Mouse (Mus musculus): ENCODE measurements at regions not wholly inside any gene's neighbourhood (a gene's known extent, or its start where the extent isn't known, plus 50 kb on each side); places are given as distances from the start of the nearest gene placed in this dataset.
"Not testable (repeated sequence)": the region's sequence is repeated elsewhere in the genome, so short reads cannot be mapped to it uniquely, and the experiment has no call there.

- no peaks in the 10 kb centered on the region for H3K9me3 ChIP-seq (replicated peaks; ENCODE audit: control insufficient read depth, low read length)
- DNase-seq (ENCODE audit: low spot score), result peak; percentile 63
- H3K4me2 ChIP-seq (ENCODE audit: low read depth, low read length), result peak overlapping the region; percentile 45
- no peaks in the 10 kb centered on the region for H3K4me1 ChIP-seq (ENCODE audit: control insufficient read depth, insufficient read depth)
- H3K4me3 ChIP-seq (ENCODE audit: low read depth, low read length), result no peak overlapping the region
- no peak overlapping the region for H3K27ac ChIP-seq (ENCODE audit: low read depth)
- H3K36me3 ChIP-seq (replicated peaks; ENCODE audit: control insufficient read depth, insufficient read depth, low read length), result no peaks in the 10 kb centered on the region
- ATAC-seq (ENCODE audit: insufficient read depth, low read depth), result no peak
- H3K27me3 ChIP-seq (ENCODE audit: control insufficient read depth, insufficient read depth, low read length), result no peaks in the 10 kb centered on the region
- TF ChIP-seq CTCF (IDR thresholded peaks at IDR 0.05; ENCODE audit: low read depth) (peak; percentile 63), EP300 (IDR thresholded peaks at IDR 0.05; ENCODE audit: low read depth) (no peak)
- no peak overlapping the region for H3K9ac ChIP-seq (replicated peaks; ENCODE audit: low read depth, low read length)
- 17% methylated on average over 13 of the region's 13 CpGs for WGBS
Measured at GRCm38 (mm10) chrX:93069569-93070289, 216.5 kb upstream of the Arx start.

- H3K4me1 ChIP-seq (ENCODE audit: control insufficient read depth, insufficient read depth), result no peaks in the 10 kb centered on the region
- no peak for DNase-seq (ENCODE audit: low spot score)
- WGBS, result 61% methylated on average over 5 of the region's 5 CpGs
- no peak for TF ChIP-seq EP300 (IDR thresholded peaks at IDR 0.05; ENCODE audit: low read depth)
- no peak for TF ChIP-seq CTCF (IDR thresholded peaks at IDR 0.05; ENCODE audit: low read depth)
- no peaks in the 10 kb centered on the region for H3K9me3 ChIP-seq (replicated peaks; ENCODE audit: control insufficient read depth, low read length)
- H3K36me3 ChIP-seq (replicated peaks; ENCODE audit: control insufficient read depth, insufficient read depth, low read length), result no peaks in the 10 kb centered on the region
- H3K27me3 ChIP-seq (ENCODE audit: control insufficient read depth, insufficient read depth, low read length), result no peaks in the 10 kb centered on the region
- H3K27ac ChIP-seq (ENCODE audit: low read depth), result no peak overlapping the region
- H3K4me3 ChIP-seq (ENCODE audit: low read depth, low read length), result no peak overlapping the region
- no peak for ATAC-seq (ENCODE audit: insufficient read depth, low read depth)
- no peak overlapping the region for H3K4me2 ChIP-seq (ENCODE audit: low read depth, low read length)
- H3K9ac ChIP-seq (replicated peaks; ENCODE audit: low read depth, low read length), result no peak overlapping the region
Measured at GRCm38 (mm10) chrX:93070290-93070611, 216.0 kb upstream of the Arx start.

DNA sequence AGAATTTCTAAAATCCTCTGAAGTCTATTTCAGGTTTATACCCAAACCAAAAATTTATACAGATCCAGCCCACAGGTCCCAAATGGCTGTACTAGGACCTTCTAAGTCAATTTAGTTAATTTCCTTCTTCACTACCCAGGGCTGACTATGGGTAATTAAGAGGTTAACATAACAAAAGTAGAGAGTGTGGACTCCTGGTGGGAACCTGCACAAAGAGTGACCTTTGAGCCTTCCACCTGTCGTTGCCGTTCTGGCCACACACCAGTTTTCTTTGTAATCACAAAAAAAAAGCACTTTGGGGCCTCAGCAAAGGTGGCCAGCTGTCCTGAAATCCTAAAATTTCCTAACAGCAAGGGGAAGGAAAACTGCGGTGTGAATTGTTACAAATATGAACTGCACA is 197.3 kb upstream of the Arx start:
- Histone ChIP-seq H3K9ac (replicated peaks; ENCODE audit: low read depth, low read length) (no peak overlapping the region), H3K9me3 (replicated peaks; ENCODE audit: control insufficient read depth, low read length) (no peaks in the 10 kb centered on the region), H3K4me1 (ENCODE audit: control insufficient read depth, insufficient read depth) (no peaks in the 10 kb centered on the region), H3K36me3 (replicated peaks; ENCODE audit: control insufficient read depth, insufficient read depth, low read length) (no peaks in the 10 kb centered on the region), H3K27me3 (ENCODE audit: control insufficient read depth, insufficient read depth, low read length) (no peaks in the 10 kb centered on the region), H3K4me2 (ENCODE audit: low read depth, low read length) (no peak overlapping the region), H3K27ac (ENCODE audit: low read depth) (no peak overlapping the region), H3K4me3 (ENCODE audit: low read depth, low read length) (no peak overlapping the region)
- DNase-seq (ENCODE audit: low spot score), result no peak
- no peak for TF ChIP-seq EP300 (IDR thresholded peaks at IDR 0.05; ENCODE audit: low read depth)
- TF ChIP-seq CTCF (IDR thresholded peaks at IDR 0.05; ENCODE audit: low read depth), result no peak
- ATAC-seq (ENCODE audit: insufficient read depth, low read depth), result no peak
- 51% methylated on average over 3 of the region's 3 CpGs for WGBS

DNA sequence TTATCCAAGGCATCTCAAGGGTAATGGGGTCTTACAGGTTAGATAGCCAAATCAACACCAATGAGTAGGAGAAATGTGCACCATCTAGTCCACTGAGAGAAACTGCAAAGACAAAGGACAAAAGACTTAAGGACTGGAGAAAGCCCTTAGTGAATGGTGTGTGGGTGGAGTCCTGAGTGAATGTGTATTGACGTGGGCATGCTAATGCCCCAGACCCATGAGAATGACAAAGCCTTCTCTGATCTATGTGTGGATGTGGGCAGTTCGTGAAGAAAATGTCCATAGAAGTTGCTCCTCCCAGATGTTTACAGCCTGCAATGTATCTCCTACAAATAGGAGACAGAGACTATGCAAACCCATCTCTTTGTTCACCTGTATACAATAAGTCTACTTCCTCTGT is 188.7 kb upstream of the Arx start:
- Histone ChIP-seq H3K4me2 (ENCODE audit: low read depth, low read length) (no peak overlapping the region), H3K4me3 (ENCODE audit: low read depth, low read length) (no peak overlapping the region), H3K9me3 (replicated peaks; ENCODE audit: control insufficient read depth, low read length) (no peaks in the 10 kb centered on the region), H3K27ac (ENCODE audit: low read depth) (no peak overlapping the region), H3K27me3 (ENCODE audit: control insufficient read depth, insufficient read depth, low read length) (no peaks in the 10 kb centered on the region), H3K4me1 (ENCODE audit: control insufficient read depth, insufficient read depth) (no peaks in the 10 kb centered on the region), H3K9ac (replicated peaks; ENCODE audit: low read depth, low read length) (no peak overlapping the region), H3K36me3 (replicated peaks; ENCODE audit: control insufficient read depth, insufficient read depth, low read length) (no peaks in the 10 kb centered on the region)
- TF ChIP-seq CTCF (IDR thresholded peaks at IDR 0.05; ENCODE audit: low read depth), result no peak
- 51% methylated on average over 2 of the region's 2 CpGs for WGBS
- DNase-seq (ENCODE audit: low spot score), result no peak
- no peak for ATAC-seq (ENCODE audit: insufficient read depth, low read depth)

DNA sequence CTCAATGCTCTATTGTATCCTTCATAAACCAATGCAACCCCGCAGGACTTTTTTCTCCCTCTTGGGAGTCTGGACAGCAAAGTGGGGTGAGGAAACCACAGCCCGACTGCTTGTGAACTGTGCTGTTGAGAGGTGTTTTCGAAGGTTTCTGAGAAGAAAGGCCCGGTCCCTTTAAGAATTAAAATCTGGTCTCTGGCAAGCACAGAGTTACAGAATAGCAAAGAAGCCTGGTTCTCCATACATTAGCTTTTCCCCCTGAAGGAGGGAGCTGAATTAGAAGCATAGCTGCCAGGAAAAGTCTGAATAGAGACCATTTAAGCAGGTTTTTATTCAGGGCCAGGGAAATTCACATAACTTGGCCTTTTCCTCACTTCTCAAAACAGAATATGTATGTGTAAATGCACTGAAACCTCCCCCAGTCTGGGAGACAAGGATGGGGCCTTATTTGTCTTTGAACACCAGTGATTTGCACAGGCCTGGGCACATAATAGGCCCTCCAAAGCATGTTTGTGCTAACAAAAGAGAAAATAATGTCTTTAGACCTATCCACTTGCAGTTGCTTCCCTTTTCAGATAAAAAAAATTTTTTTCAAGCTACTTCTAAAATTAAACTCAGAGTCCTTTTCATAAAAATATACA is 178.2 kb upstream of the Arx start:
- Histone ChIP-seq H3K9ac (replicated peaks; ENCODE audit: low read depth, low read length) (no peak overlapping the region), H3K4me2 (ENCODE audit: low read depth, low read length) (no peak overlapping the region), H3K36me3 (replicated peaks; ENCODE audit: control insufficient read depth, insufficient read depth, low read length) (no peaks in the 10 kb centered on the region), H3K4me1 (ENCODE audit: control insufficient read depth, insufficient read depth) (no peaks in the 10 kb centered on the region), H3K27ac (ENCODE audit: low read depth) (no peak overlapping the region), H3K9me3 (replicated peaks; ENCODE audit: control insufficient read depth, low read length) (no peaks in the 10 kb centered on the region), H3K27me3 (ENCODE audit: control insufficient read depth, insufficient read depth, low read length) (no peaks in the 10 kb centered on the region), H3K4me3 (ENCODE audit: low read depth, low read length) (no peak overlapping the region)
- ATAC-seq (ENCODE audit: insufficient read depth, low read depth) (no peak), DNase-seq (ENCODE audit: low spot score) (no peak)
- TF ChIP-seq CTCF (IDR thresholded peaks at IDR 0.05; ENCODE audit: low read depth) (no peak), EP300 (IDR thresholded peaks at IDR 0.05; ENCODE audit: low read depth) (no peak)
- 66% methylated on average over 4 of the region's 4 CpGs for WGBS

- H3K36me3 ChIP-seq (replicated peaks; ENCODE audit: control insufficient read depth, insufficient read depth, low read length); H3K27me3 ChIP-seq (ENCODE audit: control insufficient read depth, insufficient read depth, low read length); H3K4me1 ChIP-seq (ENCODE audit: control insufficient read depth, insufficient read depth); H3K4me2 ChIP-seq (ENCODE audit: low read depth, low read length); ATAC-seq (ENCODE audit: insufficient read depth, low read depth); DNase-seq (ENCODE audit: low spot score); H3K4me3 ChIP-seq (ENCODE audit: low read depth, low read length); H3K9ac ChIP-seq (replicated peaks; ENCODE audit: low read depth, low read length); H3K27ac ChIP-seq (ENCODE audit: low read depth); H3K9me3 ChIP-seq (replicated peaks; ENCODE audit: control insufficient read depth, low read length): not testable (repeated sequence)
Measured at GRCm38 (mm10) chrX:93154367-93154766, 131.9 kb upstream of the Arx start.
